Mouse (Mus musculus) liver, embryonic 14.5 days (tissue): ENCODE results near the gene Kirrel3. TPM values are rescaled to one million over a fixed set of nuclear protein-coding genes. Genes with fewer than 3 reads are reported as not detected.
A peak's percentile ranks its signal among the peaks of the same experiment; 100 is the strongest.

Experiments
- ATAC-seq: fragments of 200-750 bp; cut with Nextera tagmentation; 2 replicates; pipeline ENCODE4 v1.8.0; 2017; ENCODE audit warnings: moderate number of reproducible peaks, mild to moderate bottlenecking, moderate library complexity; ENCODE audit not compliant: insufficient read depth
- DNase-seq, 3 experiments: peaks; one replicate each; pipeline ENCODE4 v3.0.0-alpha.2; 2012 to 2013; ENCODE audit warnings: low read depth in 3 of 3, low spot score in 3 of 3
- H3K27ac ChIP-seq: fragments of 300-500 bp; sonication (generic); 2 replicates; pipeline ENCODE4 v1.5.1; 2014; ENCODE audit warnings: moderate library complexity, mild to moderate bottlenecking, control low read depth, inconsistent platforms
- H3K27me3 ChIP-seq: fragments of 300-500 bp; sonication (generic); 2 replicates; pipeline ENCODE4 v1.6.1; 2014; ENCODE audit warnings: mild to moderate bottlenecking, low read length, moderate library complexity; ENCODE audit not compliant: control insufficient read depth, insufficient read depth
- H3K36me3 ChIP-seq: fragments of 300-500 bp; sonication (generic); replicated peaks from 2 replicates; pipeline ENCODE4 v1.6.1; 2014; ENCODE audit warnings: low read depth; ENCODE audit not compliant: control insufficient read depth, insufficient read depth
- H3K4me1 ChIP-seq, 2 experiments: fragments of 200-500 bp in 1 of 2; fragments of 300-500 bp in 1 of 2; sonication (generic) in 1 of 2; replicated peaks; 2 replicates each; pipeline ENCODE4 v1.6.1; 2012 to 2014; ENCODE audit warnings: antibody characterized with exemption in 1 of 2, inconsistent platforms in 1 of 2, low read length in 1 of 2; ENCODE audit not compliant: control insufficient read depth in 2 of 2, insufficient read depth in 2 of 2
- H3K4me2 ChIP-seq: fragments of 300-500 bp; sonication (generic); 2 replicates; pipeline ENCODE4 v1.6.1; 2014; ENCODE audit warnings: low read depth, mild to moderate bottlenecking, control low read depth, moderate library complexity
- H3K4me3 ChIP-seq, 2 experiments: fragments of 200-500 bp in 1 of 2; fragments of 300-500 bp in 1 of 2; sonication (generic) in 1 of 2; 2 replicates each; pipeline ENCODE4 v1.5.1; 2012 to 2014; ENCODE audit warnings: low read depth in 2 of 2, low read length in 2 of 2, mild to moderate bottlenecking in 2 of 2, control low read depth in 1 of 2, inconsistent platforms in 1 of 2, moderate library complexity in 1 of 2; ENCODE audit not compliant: insufficient read depth in 1 of 2
- H3K9ac ChIP-seq: fragments of 300-500 bp; sonication (generic); replicated peaks from 2 replicates; pipeline ENCODE4 v1.6.1; 2014; ENCODE audit warnings: mild to moderate bottlenecking, control low read depth, moderate library complexity
- H3K9me3 ChIP-seq: fragments of 300-500 bp; sonication (generic); 2 replicates; pipeline ENCODE4 v1.6.1; 2016; ENCODE audit warnings: low read length, mixed read lengths; ENCODE audit not compliant: control insufficient read depth
- CTCF ChIP-seq: IDR thresholded peaks from 2 replicates; pipeline ENCODE4 v1.5.1; 2016; ENCODE audit warnings: antibody characterized with exemption, low read depth, control low read depth
- EP300 ChIP-seq: IDR thresholded peaks from 2 replicates; pipeline ENCODE4 v1.6.1; 2016; ENCODE audit warnings: antibody characterized with exemption, low read depth
- WGBS: fragments of 180-500 bp; shearing (Covaris S2); extraction: QIAGEN DNeasy Blood & Tissue Kit; methylation state at CpG from one replicate; pipeline ENCODE4 v1.1.7; 2014; ENCODE audit not compliant: insufficient replicate concordance; 5-methylcytosine and 5-hydroxymethylcytosine counted together
- polyA plus RNA-seq, 2 experiments: library from polyadenylated mRNA; depleted of rRNA in 1 of 2; stranded (reverse) in 1 of 2; unstranded in 1 of 2; fragments of >200 nt; fragmentation: Nextera tagmentation in 1 of 2; extraction: Ambion mirVana in 1 of 2; gene quantifications; 2 replicates each; pipeline versions ENCODE4 v1.2.1 to v1.2.3; 2012 to 2014

Kirrel3 gene
- polyA plus RNA-seq, 2 experiments = 0.08 TPM; not detected in 1

DNA sequence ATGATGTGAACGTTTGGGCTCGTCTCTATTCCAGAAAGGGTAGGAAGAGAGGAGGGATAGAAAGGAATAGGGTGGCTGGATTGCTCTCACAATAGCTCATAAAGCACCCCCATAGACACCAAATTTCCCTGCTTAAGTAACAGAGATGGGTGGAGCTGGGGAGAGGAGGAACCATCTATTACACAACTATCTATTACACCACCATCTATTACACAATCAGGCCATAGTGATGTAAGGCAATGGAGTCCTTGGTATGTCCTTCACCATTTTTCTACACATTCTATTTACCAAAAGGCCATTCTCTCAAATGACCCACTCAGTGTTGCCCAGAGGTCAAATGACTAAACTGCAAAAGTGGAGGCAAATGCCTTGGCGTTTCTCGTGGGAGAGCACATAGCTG is 119.2 kb downstream of the Kirrel3 start:
- DNase-seq (peak in 1 of 3 experiments; percentile 6), ATAC-seq (no peak)
- Histone ChIP-seq H3K4me3 (no peak overlapping the region), H3K4me2 (no peak overlapping the region), H3K27ac (no peak overlapping the region), H3K9ac (no peak overlapping the region), H3K36me3 (no peaks in the 10 kb centered on the region), H3K27me3 (no peaks in the 10 kb centered on the region), H3K9me3 (no peaks in the 10 kb centered on the region), H3K4me1 (no peaks in the 10 kb centered on the region)
- 74% methylated on average over 4 of the region's 4 CpGs for WGBS
- TF ChIP-seq CTCF = no peak
- no peak for TF ChIP-seq EP300

DNA sequence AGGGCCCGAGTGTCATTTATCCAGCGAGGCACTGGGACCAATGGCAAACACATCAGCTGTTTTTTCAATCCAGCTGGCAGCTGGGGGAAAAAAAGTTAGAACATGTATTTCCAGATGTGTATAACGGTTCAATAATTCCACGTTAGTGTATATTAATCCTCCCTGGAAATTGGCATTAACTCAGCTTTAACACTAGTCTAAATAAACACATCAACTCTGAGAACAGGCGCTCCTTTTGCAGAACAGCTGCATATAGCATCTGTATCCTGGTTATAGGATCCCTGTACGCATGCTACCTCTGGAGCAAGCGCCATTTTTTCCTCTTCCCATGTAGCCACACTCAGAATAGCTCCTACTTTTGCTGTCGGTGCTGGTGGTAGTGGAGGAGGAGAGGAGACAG is 119.8 kb downstream of the Kirrel3 start:
- Histone ChIP-seq H3K9ac (no peak overlapping the region), H3K27me3 (no peaks in the 10 kb centered on the region), H3K4me1 (no peaks in the 10 kb centered on the region), H3K4me3 (no peak overlapping the region), H3K9me3 (no peaks in the 10 kb centered on the region), H3K27ac (no peak overlapping the region), H3K36me3 (no peaks in the 10 kb centered on the region), H3K4me2 (no peak overlapping the region)
- DNase-seq (no peak), ATAC-seq (no peak)
- 68% methylated on average over 8 of the region's 8 CpGs for WGBS
- TF ChIP-seq EP300 (no peak), CTCF (no peak)

DNA sequence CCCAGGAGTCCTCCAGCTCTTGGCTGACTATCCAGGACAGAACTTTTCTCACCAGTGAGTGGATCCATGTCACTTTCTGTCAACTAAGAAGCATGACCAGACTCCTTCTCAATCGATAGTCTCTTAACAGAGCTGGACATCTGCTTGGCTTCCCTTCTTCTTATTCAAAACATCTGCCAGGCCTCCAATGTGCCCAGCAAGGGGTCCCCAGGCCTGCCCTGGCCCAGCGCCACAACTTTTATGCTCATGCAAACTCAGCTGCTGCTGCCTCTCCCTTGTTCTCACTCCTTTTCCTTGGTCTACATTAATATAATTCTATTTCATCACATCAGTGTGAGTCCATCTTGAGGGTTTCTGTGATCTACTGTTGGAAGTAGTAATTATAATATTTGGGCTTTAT is 122.3 kb downstream of the Kirrel3 start:
- no peaks in the 10 kb centered on the region for H3K27me3 ChIP-seq
- H3K4me3 ChIP-seq = no peak overlapping the region
- WGBS = 63% methylated on average over 2 of the region's 2 CpGs
- H3K27ac ChIP-seq = no peak overlapping the region
- no peaks in the 10 kb centered on the region for H3K36me3 ChIP-seq
- no peak for TF ChIP-seq CTCF
- TF ChIP-seq EP300 = no peak
- no peaks in the 10 kb centered on the region for H3K4me1 ChIP-seq
- no peaks in the 10 kb centered on the region for H3K9me3 ChIP-seq
- ATAC-seq (no peak), DNase-seq (no peak)
- H3K4me2 ChIP-seq = no peak overlapping the region
- H3K9ac ChIP-seq = no peak overlapping the region

DNA sequence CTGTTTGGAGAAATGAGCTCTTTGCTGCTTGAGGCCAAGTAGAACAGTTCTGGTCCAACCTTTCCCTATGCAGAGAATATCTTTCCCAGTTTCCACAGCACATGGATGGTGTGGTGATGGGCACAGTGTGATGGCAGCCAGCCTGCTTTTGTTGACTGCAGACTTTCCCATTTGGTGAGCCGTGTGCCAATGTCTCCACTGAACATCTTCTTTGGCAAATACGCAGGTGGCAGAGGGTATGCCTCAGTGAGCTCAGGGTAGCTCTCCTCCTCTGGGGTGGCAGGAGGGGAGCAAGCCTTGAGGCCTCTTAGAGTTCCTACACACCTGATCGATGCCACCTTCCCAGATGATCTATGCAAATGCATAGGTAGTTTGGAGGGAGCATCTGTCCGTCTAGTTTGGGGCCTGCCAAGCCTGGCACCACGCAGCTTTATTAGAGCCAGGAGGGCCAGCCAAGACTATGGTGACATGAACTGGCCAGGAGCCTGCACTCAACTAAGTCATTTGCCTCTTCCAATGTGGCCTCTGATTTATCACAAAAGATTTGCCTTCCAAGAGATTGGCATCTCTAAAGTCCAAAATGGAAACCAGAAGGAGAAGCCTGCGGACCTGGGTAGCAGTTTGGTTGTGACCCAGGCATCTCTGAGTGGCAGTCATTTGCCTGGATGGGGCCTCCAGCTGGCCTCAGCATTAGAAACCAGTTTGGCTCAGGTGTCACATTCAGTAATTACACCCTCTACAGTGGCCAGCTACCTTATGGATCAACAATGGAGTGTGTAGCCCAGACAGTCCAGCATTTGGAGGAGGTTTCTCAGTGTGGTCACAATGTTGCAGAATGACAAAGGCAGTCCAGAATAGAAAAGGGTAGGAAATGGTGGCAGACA is 127.4 kb downstream of the Kirrel3 start:
- no peaks in the 10 kb centered on the region for H3K36me3 ChIP-seq
- ATAC-seq (no peak), DNase-seq (no peak)
- H3K4me1 ChIP-seq = no peaks in the 10 kb centered on the region
- no peak overlapping the region for H3K4me3 ChIP-seq
- no peaks in the 10 kb centered on the region for H3K27me3 ChIP-seq
- H3K27ac ChIP-seq = no peak overlapping the region
- no peak overlapping the region for H3K4me2 ChIP-seq
- 58% methylated on average over 6 of the region's 6 CpGs for WGBS
- TF ChIP-seq EP300 (no peak), CTCF (no peak)
- no peaks in the 10 kb centered on the region for H3K9me3 ChIP-seq
- no peak overlapping the region for H3K9ac ChIP-seq

DNA sequence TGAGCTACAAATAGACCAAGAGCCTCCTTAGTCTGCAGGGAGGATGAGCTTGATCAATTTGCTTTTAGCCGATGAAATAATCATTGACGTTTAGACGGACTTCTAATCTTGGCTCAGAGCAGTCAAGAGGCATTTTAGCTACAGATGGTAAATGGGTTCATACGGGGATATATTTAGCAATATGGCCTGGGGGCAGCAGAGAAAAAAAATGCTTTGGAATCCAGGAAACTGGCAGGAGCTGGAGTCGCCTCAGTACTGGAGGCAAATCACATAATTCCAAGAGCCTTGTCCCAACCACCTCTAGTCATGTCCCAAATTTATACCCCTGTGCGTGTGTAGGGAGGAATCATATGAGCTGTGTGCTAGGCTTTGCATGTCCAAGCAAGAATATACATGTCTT is 132.4 kb downstream of the Kirrel3 start:
- no peak overlapping the region for H3K27ac ChIP-seq
- no peaks in the 10 kb centered on the region for H3K9me3 ChIP-seq
- H3K4me1 ChIP-seq = no peaks in the 10 kb centered on the region
- H3K27me3 ChIP-seq = no peaks in the 10 kb centered on the region
- H3K36me3 ChIP-seq = no peaks in the 10 kb centered on the region
- no peak overlapping the region for H3K4me2 ChIP-seq
- no peak for TF ChIP-seq EP300
- TF ChIP-seq CTCF = no peak
- H3K4me3 ChIP-seq = no peak overlapping the region
- ATAC-seq (no peak), DNase-seq (no peak)
- no peak overlapping the region for H3K9ac ChIP-seq
- 60% methylated on average over 6 of the region's 6 CpGs for WGBS
